Mouse (Mus musculus) MEL (cell line): ENCODE results near the gene Caml. TPM values are rescaled to one million over a fixed set of nuclear protein-coding genes. Genes with fewer than 3 reads are reported as not detected.

ENCODE experiments used
- DNase-seq: peaks from one replicate; pipeline ENCODE4 v3.0.0; 2011; ENCODE audit warnings: low read depth, low spot score
- H3K27ac ChIP-seq: 2 replicates; pipeline ENCODE4 v1.5.1; 2012; ENCODE audit warnings: low read depth, mild to moderate bottlenecking, control low read depth, low read length, moderate library complexity; ENCODE audit not compliant: control insufficient read depth
- H3K27me3 ChIP-seq, 2 experiments: fragments of 150-350 bp in 1 of 2; sonication (generic) in 1 of 2; 2 replicates each; pipeline ENCODE4 v1.6.1; 2012; ENCODE audit warnings: low read length in 2 of 2, mild to moderate bottlenecking in 2 of 2, improper control_type of control experiment in 1 of 2, moderate library complexity in 1 of 2; ENCODE audit not compliant: insufficient read depth in 2 of 2, control insufficient read depth in 1 of 2
- H3K36me3 ChIP-seq, 2 experiments: 2 replicates each; pipeline ENCODE4 v1.6.1; 2012 to 2014; ENCODE audit warnings: low read length in 2 of 2, improper control_type of control experiment in 1 of 2, inconsistent platforms in 1 of 2, mild to moderate bottlenecking in 1 of 2; ENCODE audit not compliant: insufficient read depth in 2 of 2, control insufficient read depth in 1 of 2
- H3K4me1 ChIP-seq, 2 experiments: fragments of 150-350 bp in 1 of 2; sonication (generic) in 1 of 2; 2 replicates each; pipeline ENCODE4 v1.6.1; 2012; ENCODE audit warnings: low read length in 2 of 2, improper control_type of control experiment in 1 of 2, mild to moderate bottlenecking in 1 of 2; ENCODE audit not compliant: insufficient read depth in 2 of 2, control insufficient read depth in 1 of 2
- H3K4me3 ChIP-seq, 2 experiments: fragments of 150-350 bp in 1 of 2; sonication (generic) in 1 of 2; 2 replicates each; pipeline ENCODE4 v1.5.1; 2012; ENCODE audit warnings: low read depth in 2 of 2, low read length in 2 of 2, mild to moderate bottlenecking in 2 of 2, moderate library complexity in 2 of 2, control low read depth in 1 of 2, improper control_type of control experiment in 1 of 2; ENCODE audit not compliant: control insufficient read depth in 1 of 2, insufficient read depth in 1 of 2
- H3K79me2 ChIP-seq: 2 replicates; pipeline ENCODE4 v1.6.1; 2012; ENCODE audit warnings: mild to moderate bottlenecking, low read length, moderate library complexity; ENCODE audit not compliant: control insufficient read depth, poor library complexity, insufficient read depth
- H3K9ac ChIP-seq: 2 replicates; pipeline ENCODE4 v1.6.1; 2012; ENCODE audit warnings: low read depth, mild to moderate bottlenecking, control low read depth, low read length, moderate library complexity; ENCODE audit not compliant: control insufficient read depth, poor library complexity, severe bottlenecking
- H3K9me3 ChIP-seq: fragments of 150-350 bp; sonication (generic); replicated peaks from 2 replicates; pipeline ENCODE4 v1.6.1; 2012; ENCODE audit warnings: mild to moderate bottlenecking, low read length, improper control_type of control experiment, moderate library complexity; ENCODE audit not compliant: insufficient read depth
- CHD1 ChIP-seq: IDR thresholded peaks from 2 replicates; pipeline ENCODE4 v1.6.1; 2012; ENCODE audit warnings: low read depth, mild to moderate bottlenecking, inconsistent platforms, low read length, improper control_type of control experiment
- CHD2 ChIP-seq: IDR thresholded peaks from 2 replicates; pipeline ENCODE4 v1.6.1; 2011; ENCODE audit warnings: low read length, improper control_type of control experiment
- CTCF ChIP-seq, 3 experiments: IDR thresholded peaks in 2 of 3; conservative IDR thresholded peaks in 1 of 3; 2 replicates each; pipeline ENCODE4 v1.5.1; 2011 to 2012; ENCODE audit warnings: low read length in 3 of 3, low read depth in 2 of 3, mild to moderate bottlenecking in 2 of 3, improper control_type of control experiment in 1 of 3, inconsistent platforms in 1 of 3, mixed read lengths in 1 of 3, moderate library complexity in 1 of 3; ENCODE audit not compliant: control insufficient read depth in 1 of 3, insufficient read depth in 1 of 3, poor library complexity in 1 of 3, severe bottlenecking in 1 of 3
- E2F4 ChIP-seq: IDR thresholded peaks from 2 replicates; pipeline ENCODE4 v1.6.1; 2011; ENCODE audit warnings: low read depth, low read length, improper control_type of control experiment, borderline replicate concordance
- HCFC1 ChIP-seq: IDR thresholded peaks from 2 replicates; pipeline ENCODE4 v1.6.1; 2012; ENCODE audit warnings: low read depth, mild to moderate bottlenecking, inconsistent platforms, low read length, improper control_type of control experiment, moderate library complexity
- MEF2A ChIP-seq: IDR thresholded peaks from 2 replicates; pipeline ENCODE4 v1.6.1; 2014; ENCODE audit warnings: low read depth, mild to moderate bottlenecking, inconsistent platforms, low read length, improper control_type of control experiment; ENCODE audit not compliant: poor library complexity, insufficient replicate concordance, severe bottlenecking; ENCODE audit errors: extremely low read depth
- MYC ChIP-seq: IDR thresholded peaks from 2 replicates; pipeline ENCODE4 v1.6.1; 2011; ENCODE audit warnings: low read depth, mild to moderate bottlenecking, low read length, improper control_type of control experiment, moderate library complexity
- NRF1 ChIP-seq: IDR thresholded peaks from 2 replicates; pipeline ENCODE4 v1.6.1; 2014; ENCODE audit warnings: low read depth, mild to moderate bottlenecking, inconsistent platforms, low read length, improper control_type of control experiment, moderate library complexity; ENCODE audit not compliant: poor library complexity, insufficient read depth, severe bottlenecking
- POLR2AphosphoS2 ChIP-seq: IDR thresholded peaks from 2 replicates; pipeline ENCODE4 v1.6.1; 2011; ENCODE audit warnings: low read length, improper control_type of control experiment
- POLR2AphosphoS5 ChIP-seq: IDR thresholded peaks from 2 replicates; pipeline ENCODE4 v1.6.1; 2012; ENCODE audit warnings: low read depth, borderline replicate concordance, mild to moderate bottlenecking, inconsistent platforms, low read length, moderate library complexity, mixed read lengths
- RAD21 ChIP-seq: IDR thresholded peaks from 2 replicates; pipeline ENCODE4 v1.6.1; 2011; ENCODE audit warnings: mild to moderate bottlenecking, low read depth, low read length, improper control_type of control experiment
- SMC3 ChIP-seq: IDR thresholded peaks from 2 replicates; pipeline ENCODE4 v1.6.1; 2011; ENCODE audit warnings: low read depth, low read length, improper control_type of control experiment
- TBP ChIP-seq: IDR thresholded peaks from 2 replicates; pipeline ENCODE4 v1.8.0; 2011; ENCODE audit warnings: low read depth, low read length, improper control_type of control experiment
- USF2 ChIP-seq, 2 experiments: IDR thresholded peaks; 2 replicates each; pipeline ENCODE4 v1.6.1; 2011 to 2012; ENCODE audit warnings: improper control_type of control experiment in 2 of 2, low read length in 2 of 2, borderline replicate concordance in 1 of 2, inconsistent platforms in 1 of 2, low read depth in 1 of 2, mild to moderate bottlenecking in 1 of 2; ENCODE audit not compliant: insufficient read depth in 1 of 2
- polyA plus RNA-seq, 2 experiments: library from polyadenylated mRNA; stranded (reverse) in 1 of 2; unstranded in 1 of 2; fragments of >175 nt in 1 of 2; fragments of >200 nt in 1 of 2; gene quantifications; 2 replicates each; pipeline versions ENCODE4 v1.2.1 to v1.2.4; 2012; ENCODE audit warnings: low replicate concordance in 2 of 2, low read depth in 1 of 2; ENCODE audit not compliant: insufficient read length in 2 of 2, insufficient read depth in 1 of 2, missing spikeins in 1 of 2
- total RNA-seq: library from RNA; depleted of rRNA; stranded (reverse); fragments of 300-350 nt; gene quantifications from 2 replicates; pipeline ENCODE4 v1.2.3, GENCODE M21; 2012

Gene Caml
- total and polyA plus RNA-seq, 3 experiments, result 42.5 to 47.1 TPM; not detected in 1

DNA sequence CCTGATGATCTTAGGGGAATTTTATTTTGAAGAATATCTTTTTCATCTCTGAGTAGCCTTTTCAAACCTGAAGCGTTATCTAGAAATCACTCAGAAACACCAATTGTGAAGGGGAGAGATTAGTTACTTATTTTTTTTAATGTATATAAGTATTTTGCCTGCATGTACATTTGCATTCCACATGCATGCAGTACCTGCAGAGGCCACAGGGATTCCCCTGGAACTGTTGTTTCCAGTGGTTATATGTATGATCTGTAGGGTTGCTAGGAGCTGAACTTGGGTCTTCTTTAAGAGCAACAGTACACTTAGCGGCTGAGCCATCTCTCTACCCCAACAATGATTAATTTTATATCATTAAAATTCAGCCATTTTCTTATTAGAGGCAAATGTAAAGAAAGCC lies 21.7 kb downstream of the Caml start:
- H3K9me3 ChIP-seq, result no peaks in the 10 kb centered on the region
- no peak overlapping the region for H3K27ac ChIP-seq
- no peak overlapping the region for H3K9ac ChIP-seq
- H3K4me1 ChIP-seq, result no peaks in the 10 kb centered on the region
- no peaks in the 10 kb centered on the region for H3K27me3 ChIP-seq
- peaks cover 0 to 43% of the 10 kb centered on the region in 2 experiments; a peak in 2 of 4 replicates for H3K36me3 ChIP-seq
- DNase-seq, result peak; percentile 72
- TF ChIP-seq E2F4 (no peak), RAD21 (no peak; the same call in 1 of the 2 replicates), CTCF (IDR thresholded peaks at IDR 0.05 in 2 of 3, conservative IDR thresholded peaks at IDR 0.05 in 1 of 3; ENCODE audit: control insufficient read depth in 1 of 3, insufficient read depth in 1 of 3, low read depth in 2 of 3, low read length in 3 of 3, poor library complexity in 1 of 3, severe bottlenecking in 1 of 3) (peak in 2 of 3 experiments; percentile 28 to 39; a peak in 3 of 6 replicates)
- peaks cover 17% of the 10 kb centered on the region for H3K79me2 ChIP-seq
- no peak overlapping the region for H3K4me3 ChIP-seq

DNA sequence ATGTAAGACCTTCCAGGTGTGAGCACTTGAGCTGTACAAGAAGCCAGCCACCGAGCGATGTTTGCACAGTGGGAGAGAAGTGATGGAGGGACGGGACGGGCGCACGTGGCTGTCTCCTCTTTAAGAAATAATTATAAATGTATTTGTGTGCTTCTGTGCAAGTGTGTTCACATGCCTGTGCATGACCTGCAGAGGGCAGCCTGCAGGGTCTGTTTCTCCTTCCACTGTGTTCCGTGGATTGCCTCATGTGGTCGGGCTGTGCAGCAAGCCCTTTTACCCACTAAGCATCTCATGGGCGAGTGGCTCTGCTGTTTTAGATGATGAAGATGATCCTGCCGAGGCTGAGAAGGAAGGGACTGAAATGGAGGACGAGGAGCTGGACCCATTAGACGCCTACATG lies 27.3 kb downstream of the Caml start:
- H3K36me3 ChIP-seq, result peaks cover 0 to 52% of the 10 kb centered on the region in 2 experiments; a peak in 2 of 4 replicates
- no peaks in the 10 kb centered on the region; the same call in 1 of the 2 replicates for H3K79me2 ChIP-seq
- H3K4me1 ChIP-seq, result no peaks in the 10 kb centered on the region
- H3K9me3 ChIP-seq, result no peaks in the 10 kb centered on the region
- TF ChIP-seq CHD1, result no peak
- TF ChIP-seq CTCF (IDR thresholded peaks at IDR 0.05 in 2 of 3, conservative IDR thresholded peaks at IDR 0.05 in 1 of 3; ENCODE audit: control insufficient read depth in 1 of 3, insufficient read depth in 1 of 3, low read depth in 2 of 3, low read length in 3 of 3, poor library complexity in 1 of 3, severe bottlenecking in 1 of 3), result peak in 2 of 3 experiments; percentile 28 to 34; a peak in 3 of 6 replicates
- DNase-seq, result no peak
- H3K27ac ChIP-seq, result no peak overlapping the region
- no peaks in the 10 kb centered on the region for H3K27me3 ChIP-seq
- no peak overlapping the region for H3K4me3 ChIP-seq
- H3K9ac ChIP-seq, result no peak overlapping the region

DNA sequence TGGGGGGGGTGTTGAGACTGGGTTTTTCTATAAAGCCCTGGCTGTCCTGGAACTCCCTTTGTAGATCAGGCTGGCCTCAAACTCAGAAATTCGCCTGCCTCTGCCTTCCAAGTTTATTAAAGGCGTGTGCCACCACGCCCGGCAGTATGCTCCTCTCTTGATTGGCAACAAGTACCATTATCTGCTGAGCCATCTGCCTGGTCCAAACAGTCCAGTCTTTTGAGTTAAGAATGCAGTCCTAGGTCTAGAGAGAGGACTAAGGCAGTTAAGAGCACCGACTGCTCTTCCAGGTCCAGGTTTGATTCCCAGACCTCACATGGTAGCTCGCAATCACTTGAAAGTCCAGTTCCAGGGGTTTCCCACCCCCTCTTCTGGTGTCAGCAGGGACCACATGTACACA lies 28.2 kb downstream of the Caml start:
- Histone ChIP-seq H3K36me3 (peaks cover 0 to 55% of the 10 kb centered on the region in 2 experiments; a peak in 2 of 4 replicates), H3K9ac (no peak overlapping the region)

DNA sequence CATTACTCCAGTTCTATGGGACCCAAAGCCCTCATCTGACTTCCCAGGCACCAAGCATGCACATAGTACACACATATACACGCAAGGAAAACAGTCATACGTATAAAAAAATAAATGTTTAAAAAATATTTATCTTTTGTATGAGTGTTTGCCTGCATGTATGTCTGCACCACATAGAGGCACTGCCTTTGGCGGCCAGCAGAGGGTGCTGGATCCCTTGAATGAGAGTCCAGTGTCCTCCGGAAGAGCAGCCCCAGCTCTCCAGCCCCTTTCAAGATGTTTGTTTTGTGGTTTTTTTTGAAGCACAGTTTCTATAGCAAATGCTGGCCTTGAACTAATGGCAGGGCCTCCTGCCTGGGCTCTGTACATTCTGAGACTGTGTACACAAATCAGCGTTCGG lies 45.7 kb downstream of the Caml start:
- Histone ChIP-seq H3K79me2 (no peaks in the 10 kb centered on the region), H3K9me3 (no peaks in the 10 kb centered on the region), H3K27ac (no peak overlapping the region), H3K36me3 (peaks cover 0 to 34% of the 10 kb centered on the region in 2 experiments; a peak in 2 of 4 replicates), H3K4me3 (no peak overlapping the region), H3K4me1 (no peaks in the 10 kb centered on the region), H3K27me3 (no peaks in the 10 kb centered on the region), H3K9ac (no peak overlapping the region)
- DNase-seq, result peak; percentile 58
- TF ChIP-seq E2F4 (no peak), POLR2AphosphoS2 (no peak), CHD2 (no peak), RAD21 (peak; percentile 43), USF2 (IDR thresholded peaks at IDR 0.05; ENCODE audit: borderline replicate concordance in 1 of 2, insufficient read depth in 1 of 2, low read depth in 1 of 2, low read length in 2 of 2) (no peak), SMC3 (peak; percentile 44), TBP (no peak), CTCF (IDR thresholded peaks at IDR 0.05 in 2 of 3, conservative IDR thresholded peaks at IDR 0.05 in 1 of 3; ENCODE audit: control insufficient read depth in 1 of 3, insufficient read depth in 1 of 3, low read depth in 2 of 3, low read length in 3 of 3, poor library complexity in 1 of 3, severe bottlenecking in 1 of 3) (peak; percentile 59 to 78 (median 61))

More for the DNA sequence above, 28.2 kb downstream of the Caml start:
- Histone ChIP-seq H3K4me1 (no peaks in the 10 kb centered on the region), H3K9me3 (no peaks in the 10 kb centered on the region), H3K27ac (no peak overlapping the region)
- TF ChIP-seq MYC (no peak), POLR2AphosphoS5 (no peak), HCFC1 (no peak), NRF1 (no peak), MEF2A (no peak), SMC3 (no peak)
- TF ChIP-seq, all 39 proteins: peak for 0
- Histone ChIP-seq H3K27me3 (no peaks in the 10 kb centered on the region), H3K79me2 (no peaks in the 10 kb centered on the region), H3K4me3 (no peak overlapping the region)
- no peak for DNase-seq
